Mouse (Mus musculus): ENCODE measurements around the gene Medag.

The Medag gene

GRCm38 (mm10) chr5:149411509-149412193 lies at the start of gene Medag:
Gene Medag, plus strand, starts transcription at chr5:149411749.
- DNase-seq (ENCODE audit: low spot score): peak; percentile 36

- no peak for DNase-seq (ENCODE audit: low spot score)
Observed at GRCm38 (mm10) chr5:149362626-149363025, 48.9 kb upstream of the Medag start.

- DNase-seq (ENCODE audit: low spot score): no peak
Observed at GRCm38 (mm10) chr5:149363903-149364755, 47.4 kb upstream of the Medag start.

GRCm38 (mm10) chr5:149367011-149367410 lies 44.5 kb upstream of the Medag start:
- no peak for DNase-seq (ENCODE audit: low spot score)

- no peak for DNase-seq (ENCODE audit: low spot score)
Observed at GRCm38 (mm10) chr5:149367544-149368466, 43.7 kb upstream of the Medag start.

- DNase-seq (ENCODE audit: low spot score): no peak
Observed at GRCm38 (mm10) chr5:149368575-149369312, 42.8 kb upstream of the Medag start.

- no peak for DNase-seq (ENCODE audit: low spot score)
Observed at GRCm38 (mm10) chr5:149369373-149370035, 42.0 kb upstream of the Medag start.

- DNase-seq (ENCODE audit: low spot score): no peak
Observed at GRCm38 (mm10) chr5:149372018-149372417, 39.5 kb upstream of the Medag start.

- no peak for DNase-seq (ENCODE audit: low spot score)
Observed at GRCm38 (mm10) chr5:149373224-149373623, 38.3 kb upstream of the Medag start.

- DNase-seq (ENCODE audit: low spot score): no peak
Observed at GRCm38 (mm10) chr5:149374026-149374425, 37.5 kb upstream of the Medag start.

- no peak for DNase-seq (ENCODE audit: low spot score)
Observed at GRCm38 (mm10) chr5:149375074-149375888, 36.3 kb upstream of the Medag start.

- peak; percentile 84 for DNase-seq (ENCODE audit: low spot score)
Observed at GRCm38 (mm10) chr5:149375889-149376212, 35.7 kb upstream of the Medag start.

GRCm38 (mm10) chr5:149376367-149376766 lies 35.2 kb upstream of the Medag start:
- no peak for DNase-seq (ENCODE audit: low spot score)

GRCm38 (mm10) chr5:149377253-149377652 lies 34.3 kb upstream of the Medag start:
- DNase-seq (ENCODE audit: low spot score): no peak

GRCm38 (mm10) chr5:149378566-149378965 lies 33.0 kb upstream of the Medag start:
- DNase-seq (ENCODE audit: low spot score): no peak

- DNase-seq (ENCODE audit: low spot score): no peak
Observed at GRCm38 (mm10) chr5:149379131-149379784, 32.3 kb upstream of the Medag start.

- DNase-seq (ENCODE audit: low spot score): no peak
Observed at GRCm38 (mm10) chr5:149379861-149380260, 31.7 kb upstream of the Medag start.

GRCm38 (mm10) chr5:149380388-149380916 lies 31.1 kb upstream of the Medag start:
- no peak for DNase-seq (ENCODE audit: low spot score)

- DNase-seq (ENCODE audit: low spot score): no peak
Observed at GRCm38 (mm10) chr5:149381948-149382347, 29.6 kb upstream of the Medag start.
